Mouse (Mus musculus): ENCODE results near the gene Minos1.

- no peak for TF ChIP-seq CTCF (IDR thresholded peaks at IDR 0.05; ENCODE audit: insufficient read depth, low read length)
- TF ChIP-seq POLR2A (IDR thresholded peaks at IDR 0.05; ENCODE audit: borderline replicate concordance, extremely low read depth, low read depth, low read length) = no peak
Measured at GRCm38 (mm10) chr4:139120998-139121397, 9.9 kb downstream of the Minos1 start.
